Mouse (Mus musculus) cortical plate, adult 2 months (tissue): Measurements from ENCODE around the gene Tex2.

Experiments
- CTCF ChIP-seq: fragments of 200-500 bp; IDR thresholded peaks from 2 replicates; pipeline ENCODE4 v1.5.1; 2011; ENCODE audit warnings: mild to moderate bottlenecking, control low read depth, low read length; ENCODE audit not compliant: insufficient read depth; ENCODE audit errors: extremely low read depth
- POLR2A ChIP-seq: fragments of 200-500 bp; IDR thresholded peaks from 2 replicates; pipeline ENCODE4 v1.6.1; 2011; ENCODE audit warnings: mild to moderate bottlenecking, low read length, control low read depth; ENCODE audit not compliant: insufficient read depth; ENCODE audit errors: extremely low read depth

DNA sequence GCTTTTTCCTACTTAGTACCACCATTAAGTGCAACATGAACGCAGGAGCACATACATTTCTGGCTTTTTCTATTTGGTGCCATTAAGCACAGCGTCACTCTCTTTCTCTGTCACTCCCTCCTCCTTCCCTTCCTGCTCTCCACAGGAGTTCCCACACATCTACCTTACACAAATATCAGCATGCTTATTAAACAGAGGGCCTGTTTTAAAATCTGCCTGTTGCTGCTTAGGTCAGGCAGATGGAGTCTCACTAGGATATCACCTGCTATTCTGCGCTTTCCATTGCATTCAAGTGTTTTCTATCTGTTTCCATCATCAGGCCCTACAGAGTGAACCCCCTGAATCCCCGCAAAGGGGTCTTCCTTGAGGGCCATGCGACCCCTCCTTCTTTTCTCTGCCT lies 13.1 kb downstream of the Tex2 start:
- TF ChIP-seq CTCF: no peak
- no peak for TF ChIP-seq POLR2A
